Mouse (Mus musculus): ENCODE data around the gene Cdkal1. TPM values are rescaled to one million over a fixed set of nuclear protein-coding genes. Genes with fewer than 3 reads are reported as not detected.

Gene Cdkal1
- polyA plus RNA-seq, 1 experiment from 2014 or later: 30.4 TPM

GRCm38 (mm10) chr13:29756052-29756451 lies 99.4 kb downstream of the Cdkal1 start:
- no peaks in the 10 kb centered on the region for H3K4me1 ChIP-seq (replicated peaks)
- 70% methylated on average over 3 of the region's 3 CpGs for WGBS
- no peaks in the 10 kb centered on the region for H3K36me3 ChIP-seq
- no peak overlapping the region for H3K4me2 ChIP-seq (replicated peaks)
- H3K4me3 ChIP-seq (replicated peaks): no peak overlapping the region
- H3K27me3 ChIP-seq (replicated peaks): no peaks in the 10 kb centered on the region
- no peak overlapping the region for H3K27ac ChIP-seq
- no peaks in the 10 kb centered on the region for H3K9me3 ChIP-seq
- H3K9ac ChIP-seq: no peak overlapping the region
- ATAC-seq: no peak

GRCm38 (mm10) chr13:29753254-29753653 lies 102.2 kb downstream of the Cdkal1 start:
- Histone ChIP-seq H3K4me1 (replicated peaks) (no peaks in the 10 kb centered on the region), H3K4me3 (replicated peaks) (no peak overlapping the region), H3K27me3 (replicated peaks) (no peaks in the 10 kb centered on the region), H3K9me3 (no peaks in the 10 kb centered on the region), H3K36me3 (no peaks in the 10 kb centered on the region), H3K4me2 (replicated peaks) (no peak overlapping the region), H3K27ac (no peak overlapping the region), H3K9ac (no peak overlapping the region)
- no peak for ATAC-seq
- 84% methylated on average over 3 of the region's 3 CpGs for WGBS

GRCm38 (mm10) chr13:29752061-29752460 lies 103.4 kb downstream of the Cdkal1 start:
- H3K9ac ChIP-seq: no peak overlapping the region
- H3K4me3 ChIP-seq (replicated peaks): no peak overlapping the region
- no peak overlapping the region for H3K4me2 ChIP-seq (replicated peaks)
- H3K36me3 ChIP-seq: no peaks in the 10 kb centered on the region
- 90% methylated on average over 6 of the region's 6 CpGs for WGBS
- H3K27ac ChIP-seq: no peak overlapping the region
- no peaks in the 10 kb centered on the region; the same call in 1 of the 2 replicates for H3K4me1 ChIP-seq (replicated peaks)
- no peak for ATAC-seq
- no peaks in the 10 kb centered on the region for H3K27me3 ChIP-seq (replicated peaks)
- no peaks in the 10 kb centered on the region for H3K9me3 ChIP-seq

GRCm38 (mm10) chr13:29751201-29751600 lies 104.3 kb downstream of the Cdkal1 start:
- Histone ChIP-seq H3K27me3 (replicated peaks) (no peaks in the 10 kb centered on the region), H3K27ac (no peak overlapping the region), H3K4me3 (replicated peaks) (no peak overlapping the region), H3K4me1 (replicated peaks) (peaks cover 4% of the 10 kb centered on the region; the same call in 1 of the 2 replicates), H3K9me3 (no peaks in the 10 kb centered on the region), H3K4me2 (replicated peaks) (no peak overlapping the region), H3K36me3 (no peaks in the 10 kb centered on the region), H3K9ac (no peak overlapping the region)
- ATAC-seq: no peak
- WGBS: 91% methylated on average over 5 of the region's 5 CpGs

- Histone ChIP-seq H3K4me1 (replicated peaks) (peaks cover 9% of the 10 kb centered on the region), H3K27ac (no peak overlapping the region), H3K27me3 (replicated peaks) (no peaks in the 10 kb centered on the region), H3K4me2 (replicated peaks) (no peak overlapping the region), H3K9me3 (no peaks in the 10 kb centered on the region), H3K36me3 (no peaks in the 10 kb centered on the region), H3K9ac (no peak overlapping the region), H3K4me3 (replicated peaks) (no peak overlapping the region)
- 73% methylated on average over 3 of the region's 3 CpGs for WGBS
- ATAC-seq: no peak
Observed at GRCm38 (mm10) chr13:29747347-29747647, 108.2 kb downstream of the Cdkal1 start.

GRCm38 (mm10) chr13:29746501-29747346 lies 108.8 kb downstream of the Cdkal1 start:
- Histone ChIP-seq H3K36me3 (no peaks in the 10 kb centered on the region), H3K9me3 (no peaks in the 10 kb centered on the region), H3K27ac (no peak overlapping the region), H3K4me1 (replicated peaks) (peaks cover 9% of the 10 kb centered on the region), H3K4me3 (replicated peaks) (no peak overlapping the region), H3K9ac (no peak overlapping the region), H3K4me2 (replicated peaks) (no peak overlapping the region), H3K27me3 (replicated peaks) (no peaks in the 10 kb centered on the region)
- WGBS: 57% methylated on average over 9 of the region's 9 CpGs
- ATAC-seq: peak; percentile 82

GRCm38 (mm10) chr13:29745073-29745472 lies 110.4 kb downstream of the Cdkal1 start:
- Histone ChIP-seq H3K4me1 (replicated peaks) (peaks cover 9% of the 10 kb centered on the region), H3K36me3 (no peaks in the 10 kb centered on the region), H3K9me3 (no peaks in the 10 kb centered on the region), H3K4me2 (replicated peaks) (no peak overlapping the region), H3K27me3 (replicated peaks) (no peaks in the 10 kb centered on the region), H3K9ac (no peak overlapping the region), H3K27ac (no peak overlapping the region), H3K4me3 (replicated peaks) (no peak overlapping the region)
- ATAC-seq: no peak
- WGBS: 60% methylated on average over 2 of the region's 2 CpGs

- no peaks in the 10 kb centered on the region for H3K36me3 ChIP-seq
- ATAC-seq: no peak
- WGBS: 82% methylated on average over 3 of the region's 3 CpGs
- H3K27ac ChIP-seq: no peak overlapping the region
- no peak overlapping the region for H3K9ac ChIP-seq
- peaks cover 9% of the 10 kb centered on the region for H3K4me1 ChIP-seq (replicated peaks)
- H3K9me3 ChIP-seq: no peaks in the 10 kb centered on the region
- no peaks in the 10 kb centered on the region for H3K27me3 ChIP-seq (replicated peaks)
- no peak overlapping the region for H3K4me3 ChIP-seq (replicated peaks)
- no peak overlapping the region for H3K4me2 ChIP-seq (replicated peaks)
Observed at GRCm38 (mm10) chr13:29744188-29744587, 111.3 kb downstream of the Cdkal1 start.

- Histone ChIP-seq H3K27ac (no peak overlapping the region), H3K4me1 (replicated peaks) (peaks cover 11% of the 10 kb centered on the region), H3K4me2 (replicated peaks) (no peak overlapping the region), H3K4me3 (replicated peaks) (no peak overlapping the region), H3K9me3 (no peaks in the 10 kb centered on the region), H3K9ac (no peak overlapping the region), H3K27me3 (replicated peaks) (no peaks in the 10 kb centered on the region), H3K36me3 (no peaks in the 10 kb centered on the region)
- ATAC-seq: no peak
- 58% methylated on average over 4 of the region's 4 CpGs for WGBS
Observed at GRCm38 (mm10) chr13:29743761-29744160, 111.7 kb downstream of the Cdkal1 start.

- Histone ChIP-seq H3K27ac (no peak overlapping the region), H3K9ac (no peak overlapping the region), H3K36me3 (no peaks in the 10 kb centered on the region), H3K4me1 (replicated peaks) (0 out of 2 replicates have a peak, but pooled peaks cover 5% of the 10 kb centered on the region), H3K4me3 (replicated peaks) (no peak overlapping the region), H3K9me3 (no peaks in the 10 kb centered on the region), H3K27me3 (replicated peaks) (no peaks in the 10 kb centered on the region), H3K4me2 (replicated peaks) (no peak overlapping the region)
- WGBS: 60% methylated on average over 5 of the region's 5 CpGs
- peak; percentile 92 for ATAC-seq
Observed at GRCm38 (mm10) chr13:29737675-29738461, 117.6 kb downstream of the Cdkal1 start.

GRCm38 (mm10) chr13:29734496-29734895 lies 121.0 kb downstream of the Cdkal1 start:
- Histone ChIP-seq H3K4me2 (replicated peaks) (no peak overlapping the region), H3K9ac (no peak overlapping the region), H3K4me1 (replicated peaks) (0 out of 2 replicates have a peak, but pooled peaks cover 5% of the 10 kb centered on the region), H3K27me3 (replicated peaks) (no peaks in the 10 kb centered on the region), H3K4me3 (replicated peaks) (no peak overlapping the region), H3K27ac (no peak overlapping the region), H3K9me3 (no peaks in the 10 kb centered on the region), H3K36me3 (no peaks in the 10 kb centered on the region)
- ATAC-seq: no peak

GRCm38 (mm10) chr13:29726154-29726825 lies 129.2 kb downstream of the Cdkal1 start:
- Histone ChIP-seq H3K9me3 (no peaks in the 10 kb centered on the region), H3K36me3 (no peaks in the 10 kb centered on the region), H3K4me1 (replicated peaks) (no peaks in the 10 kb centered on the region), H3K4me2 (replicated peaks) (no peak overlapping the region), H3K4me3 (replicated peaks) (no peak overlapping the region), H3K9ac (no peak overlapping the region), H3K27ac (no peak overlapping the region), H3K27me3 (replicated peaks) (no peaks in the 10 kb centered on the region)
- 90% methylated on average over 5 of the region's 5 CpGs for WGBS
- ATAC-seq: no peak
